In genomic region chr8:122277204-122277995, GRCm38 (mm10) we compare ENCODE assay signal across 10 mouse cellular contexts. TPM values are rescaled to one million over a fixed set of nuclear protein-coding genes. Genes with fewer than 3 reads are reported as not detected.
DNase-seq lines count a peak whose midpoint lies in the region; ATAC-seq and TF ChIP-seq lines count a peak whose summit lies in the region.
"Had no signal": no experiment of that assay in that cellular context is flagged by ENCODE, and none has a peak within 500 bp of the region (broad histone marks: within the 10 kb centered on the region; RNA-seq: fewer than 3 reads in every experiment).

No protein-coding gene starts in this region.

- intact Hi-C loops in heart, adult 2 months (cut with DNase I): no loop called here

- peaks cover 4% of the 10 kb centered on the region for H3K4me1 ChIP-seq in heart, adult 2 months (ENCODE audit: control insufficient read depth, insufficient read depth, low read length)
- H3K4me1 ChIP-seq in heart, embryonic 11.5 days (ENCODE audit: control insufficient read depth, insufficient read depth, low read length): peaks cover 35% of the 10 kb centered on the region
- H3K4me1 ChIP-seq in midbrain, embryonic 13.5 days (replicated peaks): peaks cover 13% of the 10 kb centered on the region
- H3K4me1 ChIP-seq in midbrain, embryonic 15.5 days: peaks cover 6% of the 10 kb centered on the region
- peaks cover 11% of the 10 kb centered on the region for H3K4me1 ChIP-seq in embryonic facial prominence, embryonic 14.5 days (ENCODE audit: control insufficient read depth, insufficient read depth, low read length)
- H3K4me1 ChIP-seq in forebrain, embryonic 12.5 days: peaks cover 22% of the 10 kb centered on the region

- H3K27me3 ChIP-seq in heart, adult 2 months (ENCODE audit: control insufficient read depth, insufficient read depth, low read length): no peaks in the 10 kb centered on the region
- peaks cover 7% of the 10 kb centered on the region; the same call in 1 of the 2 replicates for H3K27me3 ChIP-seq in heart, embryonic 11.5 days (ENCODE audit: control insufficient read depth, insufficient read depth, low read length)
- H3K27me3 ChIP-seq in midbrain, embryonic 13.5 days: no peaks in the 10 kb centered on the region
- no peaks in the 10 kb centered on the region for H3K27me3 ChIP-seq in midbrain, embryonic 15.5 days (replicated peaks)
- no peaks in the 10 kb centered on the region for H3K27me3 ChIP-seq in embryonic facial prominence, embryonic 14.5 days (replicated peaks; ENCODE audit: control insufficient read depth, insufficient read depth, low read length)
- peaks cover 21% of the 10 kb centered on the region for H3K27me3 ChIP-seq in forebrain, embryonic 12.5 days

- TF ChIP-seq POLR2A in heart, adult 2 months (IDR thresholded peaks at IDR 0.05; ENCODE audit: insufficient read depth, low read depth, low read length): no peak

- no peak for DNase-seq in heart, adult 2 months
- DNase-seq in embryonic facial prominence, embryonic 14.5 days (ENCODE audit: low spot score): no peak
- peak; percentile 84 for DNase-seq in retina, embryonic 14.5 days (ENCODE audit: low spot score)
- DNase-seq in layer of hippocampus, postnatal 36 days: no peak
- DNase-seq: lung, postnatal 36 days had no signal

- no peak overlapping the region for H3K9ac ChIP-seq in heart, adult 2 months (ENCODE audit: low read depth, low read length)
- no peak overlapping the region for H3K9ac ChIP-seq in heart, embryonic 11.5 days (ENCODE audit: low read depth, low read length)
- H3K9ac ChIP-seq in midbrain, embryonic 13.5 days (replicated peaks): no peak overlapping the region
- H3K9ac ChIP-seq in midbrain, embryonic 15.5 days: no peak overlapping the region
- peak overlapping the region; percentile 35; the same call in 1 of the 2 replicates for H3K9ac ChIP-seq in embryonic facial prominence, embryonic 14.5 days (ENCODE audit: low read depth, low read length)
- H3K9ac ChIP-seq in forebrain, embryonic 12.5 days: no peak overlapping the region

- H3K36me3 ChIP-seq in heart, adult 2 months (ENCODE audit: control insufficient read depth, insufficient read depth, low read length): no peaks in the 10 kb centered on the region
- no peaks in the 10 kb centered on the region for H3K36me3 ChIP-seq in heart, embryonic 11.5 days (ENCODE audit: control insufficient read depth, insufficient read depth, low read length)
- H3K36me3 ChIP-seq in midbrain, embryonic 13.5 days: no peaks in the 10 kb centered on the region
- no peaks in the 10 kb centered on the region for H3K36me3 ChIP-seq in midbrain, embryonic 15.5 days (replicated peaks)
- no peaks in the 10 kb centered on the region for H3K36me3 ChIP-seq in embryonic facial prominence, embryonic 14.5 days (ENCODE audit: control insufficient read depth, insufficient read depth, low read length)
- no peaks in the 10 kb centered on the region for H3K36me3 ChIP-seq in forebrain, embryonic 12.5 days (replicated peaks)

- no peak for TF ChIP-seq EP300 in heart, adult 2 months (IDR thresholded peaks at IDR 0.05; ENCODE audit: insufficient read depth, low read depth, low read length)

- peak; percentile 57 for TF ChIP-seq CTCF in heart, adult 2 months (IDR thresholded peaks at IDR 0.05)

- H3K4me3 ChIP-seq in heart, adult 2 months: no peak overlapping the region
- no peak overlapping the region for H3K4me3 ChIP-seq in heart, embryonic 11.5 days (ENCODE audit: low read depth, low read length)
- no peak overlapping the region for H3K4me3 ChIP-seq in midbrain, embryonic 13.5 days (replicated peaks)
- no peak overlapping the region for H3K4me3 ChIP-seq in midbrain, embryonic 15.5 days
- H3K4me3 ChIP-seq in embryonic facial prominence, embryonic 14.5 days (ENCODE audit: low read depth, low read length): no peak overlapping the region
- H3K4me3 ChIP-seq in forebrain, embryonic 12.5 days (replicated peaks): no peak overlapping the region
- H3K4me3 ChIP-seq: erythroblast, embryonic 14.5 days had no signal

- no peak for ATAC-seq in heart, embryonic 11.5 days (replicated peaks; ENCODE audit: insufficient number of reproducible peaks, low FRiP score, low TSS enrichment)
- ATAC-seq in midbrain, embryonic 13.5 days: no peak
- no peak for ATAC-seq in midbrain, embryonic 15.5 days (replicated peaks)
- no peak for ATAC-seq in embryonic facial prominence, embryonic 14.5 days (ENCODE audit: low read depth)
- ATAC-seq in forebrain, embryonic 12.5 days (ENCODE audit: low FRiP score): no peak

- H3K27ac ChIP-seq in heart, adult 2 months: no peak overlapping the region; the same call in 1 of the 2 replicates
- H3K27ac ChIP-seq in heart, embryonic 11.5 days (ENCODE audit: low read depth, low read length): no peak overlapping the region
- H3K27ac ChIP-seq in midbrain, embryonic 13.5 days: 0 out of 2 replicates have a peak overlapping the region, but pooled peaks have one; percentile 2
- H3K27ac ChIP-seq in midbrain, embryonic 15.5 days: no peak overlapping the region
- H3K27ac ChIP-seq in embryonic facial prominence, embryonic 14.5 days (replicated peaks; ENCODE audit: low read depth, low read length): no peak overlapping the region
- no peak overlapping the region for H3K27ac ChIP-seq in forebrain, embryonic 12.5 days

- WGBS in heart, adult 2 months: 51% methylated on average over 18 of the region's 18 CpGs
- 75% methylated on average over 18 of the region's 18 CpGs for WGBS in heart, embryonic 11.5 days (ENCODE audit: insufficient replicate concordance)
- WGBS in midbrain, embryonic 13.5 days: 78% methylated on average over 18 of the region's 18 CpGs
- 82% methylated on average over 18 of the region's 18 CpGs for WGBS in midbrain, embryonic 15.5 days
- 71% methylated on average over 18 of the region's 18 CpGs for WGBS in embryonic facial prominence, embryonic 14.5 days
- 79% methylated on average over 18 of the region's 18 CpGs for WGBS in forebrain, embryonic 12.5 days

- H3K79me2 ChIP-seq in heart, adult 2 months (replicated peaks; ENCODE audit: control insufficient read depth, insufficient read depth, low read length): no peaks in the 10 kb centered on the region

- H3K9me3 ChIP-seq in heart, embryonic 11.5 days (replicated peaks; ENCODE audit: control insufficient read depth, low read length): no peaks in the 10 kb centered on the region
- H3K9me3 ChIP-seq in midbrain, embryonic 13.5 days: no peaks in the 10 kb centered on the region
- no peaks in the 10 kb centered on the region for H3K9me3 ChIP-seq in midbrain, embryonic 15.5 days
- H3K9me3 ChIP-seq in embryonic facial prominence, embryonic 14.5 days (ENCODE audit: control insufficient read depth, low read length): no peaks in the 10 kb centered on the region
- no peaks in the 10 kb centered on the region for H3K9me3 ChIP-seq in forebrain, embryonic 12.5 days

- no peak overlapping the region for H3K4me2 ChIP-seq in heart, embryonic 11.5 days
- H3K4me2 ChIP-seq in midbrain, embryonic 13.5 days (replicated peaks): no peak overlapping the region
- H3K4me2 ChIP-seq in midbrain, embryonic 15.5 days: no peak overlapping the region
- H3K4me2 ChIP-seq in embryonic facial prominence, embryonic 14.5 days (ENCODE audit: low read depth, low read length): no peak overlapping the region
- no peak overlapping the region for H3K4me2 ChIP-seq in forebrain, embryonic 12.5 days

RNA-seq across cellular contexts. Expression of gene Zfpm1, which starts 4.5 kb away (rescaled TPM):
- 10 to 100 TPM; 21.2 to 24.6 TPM for total RNA-seq in heart, adult 2 months (2021)
- polyA plus RNA-seq in heart, adult 2 months (2012; rRNA removed): 20.0 and 20.9 TPM in 2 replicates
- polyA plus RNA-seq in heart, embryonic 11.5 days (2014; fragmentation: Nextera tagmentation; extraction: Ambion mirVana): 6.9 and 7.9 TPM in 2 replicates
- polyA plus RNA-seq in midbrain, embryonic 13.5 days (2015; fragmentation: Nextera tagmentation; extraction: Ambion mirVana): 1.5 and 2.1 TPM in 2 replicates
- 1.5 and 1.8 TPM in 2 replicates for polyA plus RNA-seq in midbrain, embryonic 15.5 days (2015; fragmentation: Nextera tagmentation; extraction: Ambion mirVana)
- polyA plus RNA-seq in embryonic facial prominence, embryonic 14.5 days (2014; fragmentation: Nextera tagmentation; extraction: Ambion mirVana): 1.7 and 1.9 TPM in 2 replicates
- total RNA-seq in layer of hippocampus, postnatal 36 days (2021): 10 to 100 TPM; 34.7 to 36.9 TPM
- polyA plus RNA-seq in forebrain, embryonic 12.5 days (2016; fragmentation: Nextera tagmentation; extraction: Ambion mirVana): 0.82 and 1.2 TPM in 2 replicates
